Mouse (Mus musculus): ENCODE results near the gene Tmem141.

GRCm38 (mm10) chr2:25657652-25658051, 35.8 kb upstream of the Tmem141 start, which contains the start of gene Lcn5:
- TF ChIP-seq POLR2A (IDR thresholded peaks at IDR 0.05; ENCODE audit: extremely low read depth, insufficient read depth, low read length) (no peak), CTCF (IDR thresholded peaks at IDR 0.05; ENCODE audit: low read depth, low read length) (no peak)
